Mouse (Mus musculus) CH12.LX (cell line): ENCODE measurements around the gene Fam129c. TPM values are rescaled to one million over a fixed set of nuclear protein-coding genes. Genes with fewer than 3 reads are reported as not detected.

Source experiments
- DNase-seq: peaks from one replicate; pipeline ENCODE4 v3.0.0-alpha.2; 2013; ENCODE audit errors: extremely low read depth
- H3K27ac ChIP-seq: 2 replicates; pipeline ENCODE4 v1.5.1; 2012; ENCODE audit warnings: low read depth, mild to moderate bottlenecking, control low read depth, moderate library complexity; ENCODE audit not compliant: insufficient read depth
- H3K27me3 ChIP-seq: replicated peaks from 2 replicates; pipeline ENCODE3; 2012; ENCODE audit warnings: inconsistent platforms
- H3K36me3 ChIP-seq, 2 experiments: replicated peaks in 1 of 2; 2 replicates each; pipeline versions ENCODE3 to v1.6.1; 2012; ENCODE audit warnings: inconsistent platforms in 1 of 2, low read length in 1 of 2, mild to moderate bottlenecking in 1 of 2, mixed read lengths in 1 of 2, moderate library complexity in 1 of 2; ENCODE audit not compliant: control insufficient read depth in 1 of 2, insufficient read depth in 1 of 2
- H3K4me1 ChIP-seq, 2 experiments: 2 replicates each; pipeline ENCODE4 v1.6.1; 2012; ENCODE audit warnings: inconsistent platforms in 1 of 2, moderate library complexity in 1 of 2; ENCODE audit not compliant: insufficient read depth in 2 of 2, control insufficient read depth in 1 of 2
- H3K4me2 ChIP-seq: 2 replicates; pipeline ENCODE4 v1.6.1; 2012; ENCODE audit warnings: low read depth, mild to moderate bottlenecking, control low read depth; ENCODE audit not compliant: poor library complexity, insufficient read depth, severe bottlenecking
- H3K4me3 ChIP-seq, 3 experiments: fragments of 150-350 bp in 1 of 3; sonication (generic) in 1 of 3; replicated peaks in 1 of 3; 2 replicates each; pipeline versions ENCODE3 to v1.5.1; 2011 to 2012; ENCODE audit warnings: low read depth in 2 of 3, low read length in 2 of 3, mild to moderate bottlenecking in 2 of 3, moderate library complexity in 2 of 3, control low read depth in 1 of 3, improper control_type of control experiment in 1 of 3, inconsistent platforms in 1 of 3, mixed read lengths in 1 of 3; ENCODE audit not compliant: poor library complexity in 1 of 3
- H3K79me2 ChIP-seq: replicated peaks from 2 replicates; pipeline ENCODE4 v1.6.1; 2012; ENCODE audit warnings: mild to moderate bottlenecking, moderate library complexity; ENCODE audit not compliant: control insufficient read depth, poor library complexity, insufficient read depth, severe bottlenecking; ENCODE audit errors: extremely low read depth
- H3K9ac ChIP-seq: 2 replicates; pipeline ENCODE4 v1.6.1; 2012; ENCODE audit warnings: low read depth, mild to moderate bottlenecking, control low read depth, moderate library complexity; ENCODE audit not compliant: insufficient read depth
- H3K9me3 ChIP-seq: replicated peaks from 2 replicates; pipeline ENCODE3; 2012; ENCODE audit warnings: low read length, inconsistent platforms, mixed read lengths
- CHD1 ChIP-seq: IDR thresholded peaks from 2 replicates; pipeline ENCODE4 v1.6.1; 2012; ENCODE audit warnings: low read depth, low read length, improper control_type of control experiment, inconsistent platforms
- CHD2 ChIP-seq: IDR thresholded peaks from 2 replicates; pipeline ENCODE4 v1.6.1; 2011; ENCODE audit warnings: low read length, improper control_type of control experiment
- CTCF ChIP-seq, 2 experiments: IDR thresholded peaks in 1 of 2; conservative IDR thresholded peaks in 1 of 2; 2 replicates each; pipeline ENCODE4 v1.5.1; 2011 to 2012; ENCODE audit warnings: low read depth in 2 of 2, low read length in 2 of 2, improper control_type of control experiment in 1 of 2, inconsistent platforms in 1 of 2, mild to moderate bottlenecking in 1 of 2, moderate library complexity in 1 of 2
- E2F4 ChIP-seq: IDR thresholded peaks from 2 replicates; pipeline ENCODE4 v1.6.1; 2011; ENCODE audit warnings: low read depth, low read length, improper control_type of control experiment; ENCODE audit not compliant: insufficient replicate concordance
- ELF1 ChIP-seq: IDR thresholded peaks from 2 replicates; pipeline ENCODE4 v1.6.1; 2014; ENCODE audit warnings: low read depth, mild to moderate bottlenecking, inconsistent platforms, low read length, improper control_type of control experiment
- ETS1 ChIP-seq: conservative IDR thresholded peaks from 2 replicates; pipeline ENCODE4 v1.6.1; 2012; ENCODE audit warnings: low read depth, mild to moderate bottlenecking, inconsistent platforms, low read length, improper control_type of control experiment, moderate library complexity
- IRF4 ChIP-seq: IDR thresholded peaks from 2 replicates; pipeline ENCODE4 v1.6.1; 2014; ENCODE audit warnings: low read depth, mild to moderate bottlenecking, inconsistent platforms, low read length, improper control_type of control experiment
- JUN ChIP-seq: IDR thresholded peaks from 2 replicates; pipeline ENCODE4 v1.6.1; 2011; ENCODE audit warnings: low read depth, mild to moderate bottlenecking, low read length, improper control_type of control experiment, moderate library complexity; ENCODE audit not compliant: insufficient read depth
- JUND ChIP-seq: conservative IDR thresholded peaks from 2 replicates; pipeline ENCODE4 v1.6.1; 2011; ENCODE audit warnings: low read depth, low read length, improper control_type of control experiment
- KAT2A ChIP-seq: IDR thresholded peaks from 2 replicates; pipeline ENCODE4 v1.6.1; 2012; ENCODE audit warnings: low read length, improper control_type of control experiment, inconsistent platforms; ENCODE audit not compliant: insufficient replicate concordance
- MAFK ChIP-seq: IDR thresholded peaks from 2 replicates; pipeline ENCODE4 v1.6.1; 2011; ENCODE audit warnings: low read length, improper control_type of control experiment; ENCODE audit not compliant: insufficient replicate concordance
- MAZ ChIP-seq: IDR thresholded peaks from 2 replicates; pipeline ENCODE4 v1.6.1; 2012; ENCODE audit warnings: low read depth, mild to moderate bottlenecking, inconsistent platforms, low read length, improper control_type of control experiment, moderate library complexity
- MXI1 ChIP-seq: IDR thresholded peaks from 2 replicates; pipeline ENCODE4 v1.6.1; 2011; ENCODE audit warnings: mild to moderate bottlenecking, low read depth, low read length, improper control_type of control experiment
- NELFE ChIP-seq: IDR thresholded peaks from 2 replicates; pipeline ENCODE4 v1.6.1; 2011; ENCODE audit warnings: low read depth, low read length, improper control_type of control experiment
- PAX5 ChIP-seq: IDR thresholded peaks from 2 replicates; pipeline ENCODE4 v1.6.1; 2012; ENCODE audit warnings: low read length, inconsistent platforms, mixed read lengths
- POLR2A ChIP-seq: IDR thresholded peaks from 2 replicates; pipeline ENCODE4 v1.6.1; 2011; ENCODE audit warnings: low read depth, mild to moderate bottlenecking, improper control_type of control experiment, low read length
- POLR2AphosphoS2 ChIP-seq: IDR thresholded peaks from 2 replicates; pipeline ENCODE4 v1.6.1; 2011; ENCODE audit warnings: low read depth, low read length, improper control_type of control experiment
- RAD21 ChIP-seq: IDR thresholded peaks from 2 replicates; pipeline ENCODE4 v1.6.1; 2011; ENCODE audit warnings: low read depth, mild to moderate bottlenecking, low read length, improper control_type of control experiment, moderate library complexity
- SMC3 ChIP-seq: IDR thresholded peaks from 2 replicates; pipeline ENCODE4 v1.6.1; 2011; ENCODE audit warnings: low read depth, low read length, improper control_type of control experiment
- TBP ChIP-seq: conservative IDR thresholded peaks from 2 replicates; pipeline ENCODE4 v1.6.1; 2011; ENCODE audit warnings: low read depth, low read length, improper control_type of control experiment
- TCF12 ChIP-seq: IDR thresholded peaks from 2 replicates; pipeline ENCODE4 v1.6.1; 2014; ENCODE audit warnings: low read depth, mild to moderate bottlenecking, inconsistent platforms, low read length, improper control_type of control experiment
- UBTF ChIP-seq: IDR thresholded peaks from 2 replicates; pipeline ENCODE4 v1.6.1; 2012; ENCODE audit warnings: low read depth, mild to moderate bottlenecking, inconsistent platforms, low read length, improper control_type of control experiment, moderate library complexity
- USF1 ChIP-seq: IDR thresholded peaks from 2 replicates; pipeline ENCODE4 v1.6.1; 2014; ENCODE audit warnings: low read depth, mild to moderate bottlenecking, inconsistent platforms, low read length, improper control_type of control experiment
- USF2 ChIP-seq: conservative IDR thresholded peaks from 2 replicates; pipeline ENCODE4 v1.6.1; 2011; ENCODE audit warnings: low read depth, low read length, improper control_type of control experiment
- ZKSCAN1 ChIP-seq: IDR thresholded peaks from 2 replicates; pipeline ENCODE4 v1.6.1; 2012; ENCODE audit warnings: low read depth, inconsistent platforms, low read length, improper control_type of control experiment, borderline replicate concordance
- ZMIZ1 ChIP-seq: IDR thresholded peaks from 2 replicates; pipeline ENCODE4 v1.6.1; 2012; ENCODE audit warnings: low read depth, mild to moderate bottlenecking, inconsistent platforms, low read length, improper control_type of control experiment
- ZNF384 ChIP-seq: IDR thresholded peaks from 2 replicates; pipeline ENCODE4 v1.6.1; 2012; ENCODE audit warnings: low read depth, low read length, improper control_type of control experiment, inconsistent platforms
- dilution Hi-C: fragments of 300-500 bp; cut with MboI; formaldehyde crosslinking; loops from 2 replicates; pipeline ENCODE4 v1.14.3; 2020; ENCODE audit warnings: low sequenced_read_pairs; ENCODE audit not compliant: extremely low pct_unique_long_range_greater_than_20kb, extremely low pct_ligation_motif_present
- in situ Hi-C: fragments of 300-500 bp; cut with MboI; formaldehyde crosslinking; loops from 3 replicates; pipeline ENCODE4 v1.14.3; 2019; ENCODE audit warnings: low sequenced_read_pairs, low pct_ligation_motif_present, low pct_unique_long_range_greater_than_20kb, mixed read lengths
- polyA plus RNA-seq: library from polyadenylated mRNA; unstranded; fragments of >175 nt; gene quantifications from 2 replicates; pipeline ENCODE4 v1.2.1, GENCODE M21; 2012; ENCODE audit warnings: low read depth; ENCODE audit not compliant: insufficient read length
- total RNA-seq, 2 experiments: library from RNA; depleted of rRNA; stranded (reverse); fragments of 300-350 nt in 1 of 2; fragments of >200 nt in 1 of 2; gene quantifications; 2 replicates each; pipeline ENCODE4 v1.2.3; 2012 to 2014

Gene Fam129c
- total and polyA plus RNA-seq, 3 experiments: 89.2 to 98.6 (median 95.2) TPM

- TF ChIP-seq ELF1 (0 out of 2 replicates have a peak, but pooled peaks have one; percentile 33), PAX5 (no peak), MXI1 (peak; percentile 84; the same call in 1 of the 2 replicates), ZNF384 (no peak), POLR2A (peak; percentile 67), TCF12 (peak; percentile 40; the same call in 1 of the 2 replicates), KAT2A (no peak), NELFE (peak; percentile 65), ZKSCAN1 (no peak), CTCF (conservative IDR thresholded peaks at IDR 0.05 in 1 of 2, IDR thresholded peaks at IDR 0.05 in 1 of 2; ENCODE audit: low read depth in 2 of 2, low read length in 2 of 2) (peak; percentile 61 to 100)
Observed at GRCm38 (mm10) chr8:71595862-71596261, 1.6 kb upstream of the Fam129c start (continued).

DNA sequence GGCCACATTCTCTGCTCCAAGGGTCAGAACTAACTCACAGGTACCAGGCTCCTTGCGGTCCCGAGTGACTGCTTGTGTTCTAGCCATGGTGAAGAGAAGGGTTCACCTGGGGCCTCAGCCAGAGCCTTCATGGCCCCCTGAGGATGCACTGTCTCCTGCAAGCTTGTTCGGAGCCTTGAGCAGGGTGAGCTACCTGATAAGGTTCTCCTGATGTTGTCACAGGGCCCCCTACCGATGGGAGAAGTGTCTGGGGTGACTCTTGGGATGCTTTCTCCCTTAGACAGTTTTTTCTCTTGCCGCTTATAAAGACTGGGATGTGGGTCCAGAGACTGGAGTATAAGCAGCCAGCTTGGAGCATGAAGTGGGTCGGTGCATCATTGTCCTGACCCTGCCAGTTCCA lies 1.1 kb upstream of the Fam129c start:
- no peak for DNase-seq
- H3K27ac ChIP-seq: peak overlapping the region; percentile 98
- peaks cover 10 to 45% of the 10 kb centered on the region in 2 experiments for H3K36me3 ChIP-seq
- H3K9ac ChIP-seq: peak overlapping the region; percentile 15; the same call in 1 of the 2 replicates
- in situ Hi-C loops: no loop called here
- H3K4me1 ChIP-seq: peaks cover 38 to 64% of the 10 kb centered on the region in 2 experiments
- H3K4me2 ChIP-seq: peak overlapping the region; percentile 40
- H3K27me3 ChIP-seq: no peaks in the 10 kb centered on the region
- no peak for TF ChIP-seq USF1
- 0 out of 2 replicates have a peak, but pooled peaks have one; percentile 17 for TF ChIP-seq ZMIZ1
- peak in 1 of 2 experiments; percentile 42; a peak in 2 of 4 replicates for TF ChIP-seq CTCF (conservative IDR thresholded peaks at IDR 0.05 in 1 of 2, IDR thresholded peaks at IDR 0.05 in 1 of 2; ENCODE audit: low read depth in 2 of 2, low read length in 2 of 2)
- no peak for TF ChIP-seq USF2
- H3K4me3 ChIP-seq: peak overlapping the region; percentile 23 to 89 (median 46)
- peaks cover 20% of the 10 kb centered on the region for H3K79me2 ChIP-seq
- dilution Hi-C loops: no loop called here
- no peaks in the 10 kb centered on the region for H3K9me3 ChIP-seq

- H3K36me3 ChIP-seq: peaks cover 10 to 49% of the 10 kb centered on the region in 2 experiments
- H3K4me3 ChIP-seq: peak overlapping the region in 2 of 3 experiments; percentile 24 to 89
- in situ Hi-C loops: no loop called here
- peaks cover 38 to 64% of the 10 kb centered on the region in 2 experiments for H3K4me1 ChIP-seq
- no peaks in the 10 kb centered on the region for H3K9me3 ChIP-seq
- H3K9ac ChIP-seq: no peak overlapping the region; the same call in 1 of the 2 replicates
- peak; percentile 95 for DNase-seq
- peak overlapping the region; percentile 40 for H3K4me2 ChIP-seq
- no peaks in the 10 kb centered on the region for H3K27me3 ChIP-seq
- H3K79me2 ChIP-seq: peaks cover 20% of the 10 kb centered on the region
- peak overlapping the region; percentile 98 for H3K27ac ChIP-seq
- dilution Hi-C loops: no loop called here
- TF ChIP-seq MXI1 (no peak; the same call in 1 of the 2 replicates), E2F4 (no peak), RAD21 (no peak), ZMIZ1 (no peak), NELFE (no peak), UBTF (no peak), JUND (no peak), MAZ (peak; percentile 95), USF1 (no peak), CHD2 (peak; percentile 84), CHD1 (no peak), IRF4 (peak; percentile 92), POLR2AphosphoS2 (no peak), CTCF (conservative IDR thresholded peaks at IDR 0.05 in 1 of 2, IDR thresholded peaks at IDR 0.05 in 1 of 2; ENCODE audit: low read depth in 2 of 2, low read length in 2 of 2) (no peak), SMC3 (peak; percentile 12), ZKSCAN1 (no peak), USF2 (no peak), KAT2A (peak; percentile 69; the same call in 1 of the 2 replicates), TBP (0 out of 2 replicates have a peak, but pooled peaks have one; percentile 36), ETS1 (peak; percentile 98), JUN (no peak), MAFK (peak; percentile 69; the same call in 1 of the 2 replicates), ZNF384 (peak; percentile 44)
Observed at GRCm38 (mm10) chr8:71596798-71597197, 650 bp upstream of the Fam129c start.
